Mouse (Mus musculus) heart, embryonic 10.5 days (tissue): ENCODE results near the gene Senp8. TPM values are rescaled to one million over a fixed set of nuclear protein-coding genes. Genes with fewer than 3 reads are reported as not detected.
"Not testable (repeated sequence)": the region's sequence is repeated elsewhere in the genome, so short reads cannot be mapped to it uniquely, and the experiment has no call there.

ENCODE experiments used
- DNase-seq: peaks from one replicate; pipeline ENCODE4 v3.0.0-alpha.2; 2017; ENCODE audit warnings: low spot score
- H3K27ac ChIP-seq: fragments of 300-500 bp; sonication (generic); 2 replicates; pipeline ENCODE4 v1.5.1; 2016; ENCODE audit warnings: mild to moderate bottlenecking
- H3K27me3 ChIP-seq: fragments of 300-500 bp; sonication (generic); 2 replicates; pipeline ENCODE4 v1.6.1; 2016; ENCODE audit warnings: mild to moderate bottlenecking; ENCODE audit not compliant: poor library complexity, insufficient read depth, severe bottlenecking
- H3K36me3 ChIP-seq: fragments of 300-500 bp; sonication (generic); 2 replicates; pipeline ENCODE4 v1.6.1; 2016; ENCODE audit warnings: mild to moderate bottlenecking, moderate library complexity
- H3K4me1 ChIP-seq: fragments of 300-500 bp; sonication (generic); 2 replicates; pipeline ENCODE4 v1.6.1; 2016; ENCODE audit warnings: mild to moderate bottlenecking
- H3K4me3 ChIP-seq: fragments of 300-500 bp; sonication (generic); 2 replicates; pipeline ENCODE4 v1.5.1; 2016; ENCODE audit warnings: mild to moderate bottlenecking, moderate library complexity
- H3K9me3 ChIP-seq: fragments of 300-500 bp; sonication (generic); 2 replicates; pipeline ENCODE4 v1.6.1; 2016; ENCODE audit warnings: mild to moderate bottlenecking, moderate library complexity
- WGBS: fragments of 180-500 bp; shearing (Covaris S2); methylation state at CpG from one replicate; pipeline ENCODE4 v1.1.7; 2016; 5-methylcytosine and 5-hydroxymethylcytosine counted together
- polyA plus RNA-seq: library from polyadenylated mRNA; unstranded; fragments of >200 nt; fragmentation: Nextera tagmentation; extraction: Ambion mirVana; gene quantifications from 2 replicates; pipeline ENCODE4 v1.2.1, GENCODE M21; 2016

Senp8 gene
- polyA plus RNA-seq: 12.4 and 14.4 TPM in 2 replicates

GRCm38 (mm10) chr9:59750267-59751065 is at the start of gene Senp8, which contains the start of gene Myo9a:
TSS of gene Senp8 (minus strand) at chr9:59750710.
TSS of gene Myo9a (plus strand) at chr9:59750896.
- under 1% methylated on average over 59 of the region's 59 CpGs for WGBS
- DNase-seq: peak; percentile 99
- peak within 1 kb of the TSS; percentile 95 for H3K4me3 ChIP-seq

GRCm38 (mm10) chr9:59766966-59767461 is 16.5 kb upstream of the Senp8 start:
- not testable (repeated sequence) for DNase-seq, H3K4me3 ChIP-seq, H3K4me1 ChIP-seq, H3K27ac ChIP-seq, H3K36me3 ChIP-seq, H3K9me3 ChIP-seq, H3K27me3 ChIP-seq
- WGBS: 89% methylated on average over 12 of the region's 13 CpGs

More at GRCm38 (mm10) chr9:59750267-59751065, at the start of gene Senp8, which contains the start of gene Myo9a:
- Histone ChIP-seq H3K36me3 (no peaks in the 10 kb centered on the region), H3K9me3 (no peaks in the 10 kb centered on the region), H3K4me1 (peaks cover 18% of the 10 kb centered on the region; the same call in 1 of the 2 replicates), H3K27me3 (no peaks in the 10 kb centered on the region), H3K27ac (peak within 1 kb of the TSS; percentile 97)

DNA sequence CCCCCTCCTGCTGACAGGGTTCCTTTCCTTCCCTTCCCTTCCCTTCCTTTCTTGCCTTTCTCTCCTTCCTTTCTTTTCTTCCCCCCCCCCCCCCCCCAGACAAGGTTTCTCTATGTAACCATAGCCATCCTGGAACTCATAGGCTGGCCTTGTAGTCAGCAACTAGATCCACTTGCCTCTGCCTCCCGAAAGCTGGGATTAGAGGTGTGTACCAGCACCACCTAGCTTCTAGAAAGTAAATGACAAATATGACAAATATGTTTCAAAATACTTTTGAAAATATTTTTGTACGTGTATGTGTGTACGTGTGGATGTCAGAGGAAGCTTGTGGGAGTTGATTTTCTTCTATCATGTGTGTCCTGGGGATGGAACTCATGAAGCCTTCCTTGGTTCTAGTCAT is 10.0 kb upstream of the Senp8 start:
- WGBS: 81% methylated on average over 3 of the region's 3 CpGs
- Histone ChIP-seq H3K36me3 (no peaks in the 10 kb centered on the region), H3K27ac (no peak overlapping the region), H3K4me3 (no peak overlapping the region), H3K4me1 (no peaks in the 10 kb centered on the region), H3K27me3 (no peaks in the 10 kb centered on the region), H3K9me3 (no peaks in the 10 kb centered on the region)
- no peak for DNase-seq

GRCm38 (mm10) chr9:59757016-59757415 is 6.5 kb upstream of the Senp8 start:
- not testable (repeated sequence) for H3K27ac ChIP-seq, H3K4me3 ChIP-seq, DNase-seq, H3K36me3 ChIP-seq, H3K27me3 ChIP-seq, H3K4me1 ChIP-seq, H3K9me3 ChIP-seq
- 92% methylated on average over 3 of the region's 3 CpGs for WGBS

DNA sequence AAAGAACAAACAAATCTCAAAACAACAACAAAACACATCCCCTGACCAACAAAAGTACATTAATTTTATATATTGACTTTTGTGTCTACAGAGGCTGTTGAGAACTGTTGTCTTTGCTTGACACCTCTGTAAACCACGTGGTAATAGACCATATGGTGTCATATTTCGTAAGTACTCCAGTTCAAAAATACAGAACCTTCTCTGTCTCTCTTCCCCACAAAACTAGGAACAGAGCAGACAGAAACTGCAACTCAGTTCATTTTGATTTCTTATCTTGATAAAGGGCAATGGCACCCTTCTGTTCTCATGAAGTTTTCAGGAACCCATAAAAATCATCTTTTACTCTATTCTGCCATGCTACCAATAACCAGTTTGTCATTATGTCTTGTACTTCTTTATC is 4.7 kb upstream of the Senp8 start:
- DNase-seq: no peak
- 66% methylated on average over 2 of the region's 2 CpGs for WGBS
- Histone ChIP-seq H3K4me1 (peaks cover 6% of the 10 kb centered on the region; the same call in 1 of the 2 replicates), H3K9me3 (no peaks in the 10 kb centered on the region), H3K36me3 (no peaks in the 10 kb centered on the region), H3K4me3 (no peak overlapping the region), H3K27ac (no peak overlapping the region), H3K27me3 (no peaks in the 10 kb centered on the region)

DNA sequence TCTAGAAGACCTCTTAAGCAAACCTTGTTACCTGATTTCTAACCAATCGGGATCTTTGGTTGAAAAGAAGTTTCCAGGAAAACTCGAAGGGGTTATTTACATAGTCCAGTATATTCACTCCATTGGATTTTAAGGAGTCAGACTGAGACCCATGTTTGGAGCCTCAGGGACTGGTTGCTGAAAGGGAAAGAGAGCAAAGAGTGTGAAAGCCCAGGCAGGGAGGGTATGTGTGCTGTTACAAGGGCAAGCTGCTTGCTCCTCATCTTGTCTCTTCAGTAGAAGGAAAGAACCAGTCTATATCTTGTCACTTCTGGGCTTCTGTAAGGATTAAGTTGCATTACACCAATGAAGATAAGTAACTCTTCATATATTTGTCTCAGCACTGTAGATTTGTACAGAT is 1.5 kb upstream of the Senp8 start:
- Histone ChIP-seq H3K4me3 (peak overlapping the region; percentile 95), H3K36me3 (no peaks in the 10 kb centered on the region), H3K9me3 (no peaks in the 10 kb centered on the region), H3K27me3 (no peaks in the 10 kb centered on the region), H3K27ac (peak overlapping the region; percentile 97), H3K4me1 (peaks cover 18% of the 10 kb centered on the region; the same call in 1 of the 2 replicates)
- 8% methylated on average over 2 of the region's 2 CpGs for WGBS
- no peak for DNase-seq

GRCm38 (mm10) chr9:59751066-59751581 is 614 bp upstream of the Senp8 start:
- under 1% methylated on average over 48 of the region's 49 CpGs for WGBS
- Histone ChIP-seq H3K4me3 (peak overlapping the region; percentile 95), H3K27ac (peak overlapping the region; percentile 97), H3K9me3 (no peaks in the 10 kb centered on the region), H3K27me3 (no peaks in the 10 kb centered on the region), H3K4me1 (peaks cover 18% of the 10 kb centered on the region; the same call in 1 of the 2 replicates), H3K36me3 (no peaks in the 10 kb centered on the region)
- DNase-seq: peak; percentile 92

GRCm38 (mm10) chr9:59749581-59750265 is 787 bp downstream of the Senp8 start:
- no peak for DNase-seq
- Histone ChIP-seq H3K9me3 (no peaks in the 10 kb centered on the region), H3K4me3 (peak overlapping the region; percentile 95), H3K27me3 (no peaks in the 10 kb centered on the region), H3K27ac (peak overlapping the region; percentile 97), H3K4me1 (peaks cover 18% of the 10 kb centered on the region; the same call in 1 of the 2 replicates), H3K36me3 (no peaks in the 10 kb centered on the region)
- 32% methylated on average over 12 of the region's 12 CpGs for WGBS

DNA sequence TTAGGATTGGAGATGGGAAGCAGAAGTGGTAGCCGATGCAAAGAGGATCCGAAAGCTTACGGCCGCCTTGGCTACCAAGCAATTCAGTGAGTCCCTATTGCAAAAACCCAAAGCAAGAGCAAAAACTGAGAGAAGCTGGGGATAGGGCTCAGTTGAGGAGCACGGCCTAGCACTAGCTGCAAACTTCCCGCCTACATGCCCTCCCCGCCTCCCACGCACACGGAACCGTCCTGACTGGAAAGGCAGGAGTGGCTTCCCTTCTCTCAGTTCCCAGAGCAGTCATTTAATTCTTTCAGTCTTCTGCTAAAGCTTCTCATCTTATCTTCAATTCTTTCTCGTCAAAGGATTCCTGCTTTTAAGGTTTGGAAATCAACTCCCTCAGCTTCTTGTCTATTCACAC is 1.5 kb downstream of the Senp8 start:
- H3K27ac ChIP-seq: no peak overlapping the region
- no peak for DNase-seq
- H3K27me3 ChIP-seq: no peaks in the 10 kb centered on the region
- H3K9me3 ChIP-seq: no peaks in the 10 kb centered on the region
- H3K36me3 ChIP-seq: no peaks in the 10 kb centered on the region
- 79% methylated on average over 11 of the region's 11 CpGs for WGBS
- H3K4me1 ChIP-seq: peaks cover 18% of the 10 kb centered on the region; the same call in 1 of the 2 replicates
- no peak overlapping the region for H3K4me3 ChIP-seq

DNA sequence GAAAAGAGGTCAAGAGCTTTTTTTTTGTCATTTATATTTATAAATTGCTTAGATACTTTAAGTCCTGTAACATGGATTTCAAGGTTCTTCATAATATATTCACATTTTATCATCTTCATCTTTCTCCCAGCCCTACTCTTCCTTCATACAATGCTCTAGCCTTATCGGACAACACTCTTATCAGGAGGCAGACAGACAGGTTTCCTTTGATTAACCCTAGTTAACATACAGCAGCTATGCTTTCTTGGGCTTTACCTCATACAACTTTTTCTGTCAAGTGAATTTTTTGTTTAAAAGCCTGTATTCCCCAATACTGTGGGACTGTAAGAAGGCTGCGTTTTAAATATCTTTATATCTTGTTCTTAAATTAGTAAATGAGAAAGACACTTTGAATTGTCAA is 2.1 kb downstream of the Senp8 start:
- no peaks in the 10 kb centered on the region for H3K27me3 ChIP-seq
- no peaks in the 10 kb centered on the region for H3K36me3 ChIP-seq
- peaks cover 18% of the 10 kb centered on the region; the same call in 1 of the 2 replicates for H3K4me1 ChIP-seq
- H3K4me3 ChIP-seq: no peak overlapping the region
- H3K27ac ChIP-seq: no peak overlapping the region
- no peaks in the 10 kb centered on the region for H3K9me3 ChIP-seq
- no peak for DNase-seq
- WGBS: 74% methylated on average over 2 of the region's 2 CpGs

DNA sequence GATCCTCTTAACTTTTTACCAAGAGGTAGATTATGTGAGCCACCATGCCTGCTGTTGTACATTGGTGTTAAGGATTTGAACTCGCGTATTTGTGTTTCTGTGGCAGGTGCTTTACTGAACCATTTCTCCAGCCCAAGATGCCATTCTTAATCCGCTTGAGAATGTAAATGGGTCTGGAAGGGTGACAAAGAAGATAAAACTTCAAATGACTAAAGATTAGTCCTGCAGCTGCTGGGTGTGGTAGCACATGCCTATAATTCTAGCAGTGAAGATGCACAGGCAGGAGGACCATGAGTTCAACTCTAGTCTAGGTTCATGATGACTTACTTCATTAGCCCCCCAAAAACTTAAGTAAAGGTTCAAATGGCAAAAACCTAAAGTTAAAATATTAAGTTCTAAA is 6.6 kb downstream of the Senp8 start:
- Histone ChIP-seq H3K36me3 (no peaks in the 10 kb centered on the region), H3K9me3 (no peaks in the 10 kb centered on the region), H3K27me3 (no peaks in the 10 kb centered on the region), H3K27ac (no peak overlapping the region), H3K4me1 (peaks cover 2% of the 10 kb centered on the region; the same call in 1 of the 2 replicates), H3K4me3 (no peak overlapping the region)
- 95% methylated on average over 3 of the region's 3 CpGs for WGBS
- DNase-seq: no peak

DNA sequence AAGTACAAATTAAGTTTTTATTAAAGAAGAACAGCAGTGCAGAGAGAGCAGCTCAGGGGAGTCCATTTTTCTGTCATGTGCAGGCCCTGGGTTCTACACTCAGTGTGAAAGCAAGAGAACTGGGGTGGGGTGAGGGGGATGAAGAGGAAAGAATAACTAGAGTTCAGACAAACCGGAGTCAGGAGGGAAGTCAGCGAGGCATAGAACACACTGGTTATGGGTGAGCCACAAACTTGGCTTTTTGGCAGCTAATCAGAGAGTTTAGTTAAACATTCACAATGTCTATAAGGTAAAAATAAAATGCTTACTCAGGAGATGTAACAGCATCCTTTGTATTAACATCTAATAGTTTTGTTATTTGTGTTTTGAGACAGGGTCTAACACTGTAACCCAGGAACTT is 9.9 kb downstream of the Senp8 start:
- H3K9me3 ChIP-seq: no peaks in the 10 kb centered on the region
- H3K27ac ChIP-seq: no peak overlapping the region
- no peak for DNase-seq
- WGBS: 87% methylated on average over 2 of the region's 2 CpGs
- no peaks in the 10 kb centered on the region for H3K27me3 ChIP-seq
- H3K4me3 ChIP-seq: no peak overlapping the region
- peaks cover 17% of the 10 kb centered on the region for H3K4me1 ChIP-seq
- no peaks in the 10 kb centered on the region for H3K36me3 ChIP-seq

DNA sequence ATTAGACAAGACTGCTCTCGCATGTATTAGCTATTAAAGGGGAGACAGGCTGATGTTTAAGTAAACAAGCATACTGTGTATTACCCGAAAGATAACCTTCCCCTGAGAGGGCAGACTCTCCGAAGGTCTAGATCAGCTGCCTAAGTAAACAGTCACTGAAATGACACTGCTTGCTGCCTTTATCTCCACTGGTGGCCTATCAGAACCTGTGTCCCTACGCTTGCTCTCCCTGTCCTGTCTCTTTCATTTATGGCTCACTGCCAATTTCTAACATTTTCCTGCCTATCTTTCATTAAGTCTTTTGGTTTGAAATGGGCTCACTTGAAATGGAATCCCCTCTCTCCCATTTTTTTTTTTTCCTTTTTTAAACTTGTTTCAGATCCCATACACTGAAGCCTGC is 15.1 kb downstream of the Senp8 start:
- DNase-seq: no peak
- 12% methylated on average over 4 of the region's 4 CpGs for WGBS
- Histone ChIP-seq H3K4me3 (no peak overlapping the region), H3K27ac (no peak overlapping the region), H3K36me3 (no peaks in the 10 kb centered on the region), H3K9me3 (no peaks in the 10 kb centered on the region), H3K27me3 (no peaks in the 10 kb centered on the region), H3K4me1 (peaks cover 21% of the 10 kb centered on the region)
